Mouse (Mus musculus) Patski (cell line): Measurements from ENCODE around the gene Hps4. TPM values are rescaled to one million over a fixed set of nuclear protein-coding genes. Genes with fewer than 3 reads are reported as not detected.

Source experiments
- ATAC-seq: fragments of 100-300 bp; one replicate; pipeline ENCODE4 v1.8.0; 2021
- CTCF ChIA-PET: fragments of 350-600 bp; sonication (Branson Sonifier 250); formaldehyde crosslinking; loops from one replicate; lab custom pipeline; 2022; ENCODE audit warnings: inconsistent platforms; lab: Charles Lee
- POLR2A ChIA-PET: fragments of 350-600 bp; sonication (Branson Sonifier 250); formaldehyde crosslinking; loops from one replicate; lab custom pipeline; 2022; ENCODE audit warnings: antibody characterized with exemption, inconsistent platforms; lab: Charles Lee
- DNase-seq: peaks from one replicate; pipeline ENCODE4 v3.0.0-alpha.2; 2011; ENCODE audit warnings: low read depth, low spot score
- H3K27me3 ChIP-seq: fragments of 371-371 bp; one replicate; pipeline ENCODE4 v1.5.1; 2021
- CTCF ChIP-seq: fragments of 100-300 bp; IDR thresholded peaks from one replicate; pipeline ENCODE4 v1.5.1; 2021
- in situ Hi-C: fragments of 300-500 bp; cut with MboI; formaldehyde crosslinking; loops from 3 replicates; pipeline ENCODE4 v1.11.1; 2018; ENCODE audit warnings: low pct_unique_long_range_greater_than_20kb, mixed read lengths
- polyA plus RNA-seq: library from polyadenylated mRNA; unstranded; gene quantifications from one replicate; pipeline ENCODE4 v1.2.3, GENCODE M21; 2021

Hps4 gene
- polyA plus RNA-seq, 1 experiment from 2014 or later, result 34.1 TPM

DNA sequence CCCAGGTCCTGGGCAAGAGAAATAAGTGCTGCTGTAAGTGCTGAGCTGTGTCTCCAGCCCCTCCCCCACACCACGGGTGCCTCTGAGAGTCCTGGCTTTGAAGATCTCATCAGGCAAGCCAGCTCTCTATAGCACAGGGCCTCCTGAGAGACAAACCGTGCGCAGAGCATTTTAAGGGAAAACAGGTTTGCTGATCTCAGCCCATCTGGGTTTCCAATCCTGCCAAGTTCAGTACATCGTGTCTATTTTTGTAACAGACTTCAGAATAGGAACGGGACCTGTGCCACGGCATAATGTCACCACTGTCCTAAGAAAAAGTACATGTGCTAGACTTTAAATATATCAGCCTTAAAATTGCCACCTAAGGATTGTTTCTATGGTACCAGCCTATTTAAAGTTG is 21.9 kb upstream of the Hps4 start:
- CTCF ChIA-PET, result interaction anchor here (1.2 kb wide), 1 partner anchor 31 kb away, joined by 3 read pairs; no protein-coding TSS in a partner anchor
- in situ Hi-C loops, result loop anchor here (5.0 to 25.0 kb wide), 2 partner anchors 39 to 1441 kb away; partner anchors contain the start of genes Iscu and Sart3
- POLR2A ChIA-PET, result interaction anchor here (1.1 kb wide), 1 partner anchor 40 kb away, joined by 5 read pairs; no protein-coding TSS in a partner anchor
- no peaks in the 10 kb centered on the region for H3K27me3 ChIP-seq
- DNase-seq, result no peak
- no peak for TF ChIP-seq CTCF
- ATAC-seq, result no peak

- TF ChIP-seq CTCF, result no peak
- in situ Hi-C loops, result loop anchor here (5.0 to 25.0 kb wide), 2 partner anchors 39 to 1441 kb away; partner anchors contain the start of genes Iscu and Sart3
- ChIA-PET POLR2A (no interaction called here), CTCF (no interaction called here)
- DNase-seq (no peak), ATAC-seq (no peak)
- H3K27me3 ChIP-seq, result no peaks in the 10 kb centered on the region
Observed at GRCm38 (mm10) chr5:112321376-112321775, 21.5 kb upstream of the Hps4 start.

DNA sequence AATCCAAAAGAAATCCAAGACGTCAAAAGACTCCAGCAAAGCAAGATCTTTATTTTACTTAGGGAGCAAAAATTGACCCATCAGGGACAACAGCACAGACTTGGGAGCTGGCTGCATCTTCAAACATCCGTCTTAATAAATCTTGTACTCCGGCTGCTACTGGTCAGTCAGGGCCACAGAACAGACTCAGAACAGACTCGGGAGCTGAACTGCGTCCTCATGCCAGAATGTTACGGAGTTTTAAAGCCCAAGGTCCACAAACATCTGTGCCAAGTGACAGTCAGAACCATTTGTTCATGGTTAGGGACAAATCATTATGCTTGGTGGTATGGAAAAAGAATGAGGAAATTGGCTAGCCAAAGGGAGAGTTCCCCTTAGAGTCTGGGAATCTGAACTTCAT is 19.6 kb upstream of the Hps4 start:
- DNase-seq, result no peak
- no peak for ATAC-seq
- CTCF ChIA-PET, result interaction anchor here (1.2 kb wide), 1 partner anchor 10 kb away, joined by 3 read pairs; no protein-coding TSS in a partner anchor
- no peaks in the 10 kb centered on the region for H3K27me3 ChIP-seq
- in situ Hi-C loops, result loop anchor here (5.0 to 25.0 kb wide), 2 partner anchors 41 to 1439 kb away; partner anchors contain the start of genes Iscu and Sart3
- TF ChIP-seq CTCF, result no peak
- POLR2A ChIA-PET, result no interaction called here

- H3K27me3 ChIP-seq, result no peaks in the 10 kb centered on the region
- in situ Hi-C loops, result loop anchor here (5.0 to 25.0 kb wide), 2 partner anchors 43 to 1437 kb away; partner anchors contain the start of genes Iscu and Sart3
- POLR2A ChIA-PET, result interaction anchor here (0.7 to 1.5 kb wide), 5 partner anchors 14 to 84 kb away, joined by 3 to 7 read pairs (median 3); no protein-coding TSS in a partner anchor
- no peak for DNase-seq
- CTCF ChIA-PET, result interaction anchor here (1.3 to 1.6 kb wide), 2 partner anchors 45 to 83 kb away, joined by 3 to 4 read pairs; no protein-coding TSS in a partner anchor
- no peak for TF ChIP-seq CTCF
- ATAC-seq, result peak; percentile 74
Observed at GRCm38 (mm10) chr5:112324637-112325545, 18.0 kb upstream of the Hps4 start.

DNA sequence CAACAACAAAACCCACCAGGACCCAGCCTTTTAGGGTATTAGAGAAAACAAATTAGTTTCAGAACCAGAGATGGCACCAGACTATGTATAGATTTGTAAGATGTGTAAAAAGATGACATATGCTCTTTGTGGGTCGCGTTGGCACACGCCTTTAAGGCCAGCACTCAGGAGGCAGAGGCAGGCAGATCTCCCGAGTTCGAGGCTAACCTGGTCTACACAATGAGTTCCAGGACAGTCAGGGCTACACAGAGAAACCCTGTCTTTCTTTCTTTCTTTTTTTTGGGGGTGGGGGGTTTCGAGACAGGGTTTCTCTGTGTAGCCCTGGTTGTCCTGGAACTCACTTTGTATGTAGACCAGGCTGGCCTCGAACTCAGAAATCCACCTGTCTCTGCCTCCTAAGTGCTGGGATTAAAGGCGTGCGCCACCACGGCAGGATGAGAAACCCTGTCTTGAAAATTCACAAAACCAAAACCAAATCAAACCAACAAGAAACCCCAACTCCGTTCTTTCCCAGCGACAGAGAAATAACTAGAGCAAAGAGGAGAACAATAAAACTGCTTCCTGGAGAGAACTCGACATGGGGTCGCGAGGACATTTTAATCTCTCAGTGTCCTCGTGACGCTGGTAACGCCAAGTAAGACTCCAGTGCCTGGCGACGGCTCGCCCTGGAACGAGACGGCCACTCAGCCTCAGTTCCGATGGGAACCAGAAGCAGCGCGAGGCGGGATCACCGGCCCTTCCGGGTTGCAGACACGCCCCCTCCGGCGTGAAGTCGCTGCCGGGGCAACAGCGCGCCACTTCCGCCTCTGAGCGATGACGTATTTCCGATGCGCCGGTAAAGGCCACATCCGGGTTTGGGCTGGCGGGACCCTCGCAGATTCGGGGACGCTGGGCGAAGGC is 17.1 kb upstream of the Hps4 start, which contains the start of gene Tfip11:
TSS of gene Tfip11 (plus strand) at position 813 of the 900 bp plus-strand sequence.
- in situ Hi-C loops, result no loop called here
- ATAC-seq (peak; percentile 81), DNase-seq (peak; percentile 80)
- ChIA-PET CTCF (interaction anchor here (1.6 to 1.8 kb wide), 2 partner anchors 17 to 84 kb away, joined by 4 to 5 read pairs; partner anchors contain the start of genes Hps4 and Srrd), POLR2A (interaction anchor here (1.0 to 1.5 kb wide), 2 partner anchors 50 to 85 kb away, joined by 4 to 7 read pairs; no protein-coding TSS in a partner anchor)
- TF ChIP-seq CTCF, result no peak
- no peaks in the 10 kb centered on the region for H3K27me3 ChIP-seq

DNA sequence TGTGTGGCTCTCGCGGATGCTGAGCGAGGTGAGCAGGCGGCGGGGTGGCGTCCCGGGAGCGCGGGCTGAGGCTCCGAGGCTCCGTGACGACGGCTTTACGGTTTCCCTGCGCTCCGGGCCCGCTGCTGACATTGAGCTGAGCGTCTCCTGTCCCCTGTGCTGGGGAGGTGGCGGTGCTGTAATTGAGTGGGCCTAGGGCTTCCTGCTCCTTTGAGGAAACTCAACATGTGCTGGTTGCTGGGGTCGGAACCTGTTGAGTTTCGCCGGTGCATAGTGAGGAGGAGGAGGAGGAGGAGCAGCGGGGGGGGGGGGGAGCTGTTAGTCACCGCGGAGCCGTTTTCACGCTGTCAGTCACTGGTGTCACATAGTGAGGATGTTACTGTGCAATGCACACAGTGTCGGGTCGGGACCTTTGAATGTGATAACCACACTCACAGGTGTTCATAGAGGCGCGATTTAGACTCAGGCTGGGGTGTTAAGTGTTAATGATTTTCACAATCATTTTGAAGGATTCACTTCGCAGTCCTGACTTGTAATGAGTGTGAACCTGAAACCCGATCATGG is 16.4 kb upstream of the Hps4 start:
- DNase-seq, result no peak
- POLR2A ChIA-PET, result no interaction called here
- no peak for TF ChIP-seq CTCF
- in situ Hi-C loops, result no loop called here
- CTCF ChIA-PET, result interaction anchor here (1.8 kb wide), 1 partner anchor 16 kb away, joined by 5 read pairs; the partner anchor contains the start of genes Hps4 and Srrd
- ATAC-seq, result no peak
- H3K27me3 ChIP-seq, result no peaks in the 10 kb centered on the region

DNA sequence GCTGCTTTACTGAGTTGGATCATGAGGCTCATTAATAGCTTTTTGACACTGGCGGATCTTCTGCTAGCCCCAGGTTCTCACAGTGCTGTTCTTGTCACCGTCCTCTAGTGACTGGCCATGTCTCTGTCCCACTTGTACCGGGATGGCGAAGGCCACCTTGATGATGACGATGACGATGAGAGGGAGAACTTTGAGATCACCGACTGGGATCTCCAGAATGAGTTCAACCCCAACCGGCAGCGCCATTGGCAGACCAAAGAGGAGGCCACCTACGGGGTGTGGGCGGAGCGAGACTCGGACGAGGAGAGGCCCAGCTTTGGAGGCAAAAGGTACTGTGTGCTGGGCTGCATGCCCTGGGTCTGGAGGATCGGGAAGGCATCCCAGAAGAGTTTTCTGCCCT is 15.0 kb upstream of the Hps4 start:
- POLR2A ChIA-PET, result interaction anchor here (1.1 kb wide), 1 partner anchor 50 kb away, joined by 3 read pairs; no protein-coding TSS in a partner anchor
- no peak for TF ChIP-seq CTCF
- ATAC-seq (no peak), DNase-seq (no peak)
- in situ Hi-C loops, result no loop called here
- CTCF ChIA-PET, result interaction anchor here (1.8 kb wide), 1 partner anchor 14 kb away, joined by 5 read pairs; the partner anchor contains the start of genes Hps4 and Srrd
- H3K27me3 ChIP-seq, result no peaks in the 10 kb centered on the region

DNA sequence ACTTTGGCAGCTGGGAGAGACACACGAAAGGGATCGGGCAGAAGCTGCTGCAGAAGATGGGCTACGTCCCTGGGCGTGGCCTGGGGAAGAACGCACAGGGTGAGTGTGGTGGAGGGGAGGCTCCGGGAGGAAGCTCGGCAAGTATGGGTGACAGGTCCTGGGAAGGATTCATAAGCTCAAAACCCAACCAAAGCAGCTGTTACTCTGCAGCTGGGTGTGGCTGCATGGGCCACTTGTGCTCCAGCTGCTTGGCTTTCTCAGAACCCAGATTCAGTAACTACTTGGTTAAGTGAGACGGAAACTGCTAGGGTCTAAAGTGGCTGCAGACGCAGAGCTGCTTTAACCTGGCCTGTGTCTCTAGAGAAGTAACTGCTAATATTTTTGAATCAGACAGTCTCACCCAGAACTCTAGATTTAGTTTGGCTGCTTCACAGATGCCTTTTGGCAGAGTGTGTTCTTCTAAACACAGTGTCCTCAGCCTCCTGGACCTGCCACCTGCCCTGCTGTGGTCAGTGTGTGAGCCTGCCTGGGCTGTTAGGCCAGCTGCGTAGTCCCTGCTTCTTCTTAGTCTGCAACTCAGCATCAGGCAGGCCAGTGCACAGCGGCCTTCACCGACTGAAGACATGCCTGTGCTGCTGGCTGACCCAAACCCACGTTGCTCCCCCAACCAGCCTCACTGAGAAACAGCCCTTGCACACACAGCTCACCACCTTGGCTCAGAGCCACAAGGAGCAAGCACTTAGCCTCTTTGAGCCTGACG is 12.9 kb upstream of the Hps4 start:
- in situ Hi-C loops, result no loop called here

DNA sequence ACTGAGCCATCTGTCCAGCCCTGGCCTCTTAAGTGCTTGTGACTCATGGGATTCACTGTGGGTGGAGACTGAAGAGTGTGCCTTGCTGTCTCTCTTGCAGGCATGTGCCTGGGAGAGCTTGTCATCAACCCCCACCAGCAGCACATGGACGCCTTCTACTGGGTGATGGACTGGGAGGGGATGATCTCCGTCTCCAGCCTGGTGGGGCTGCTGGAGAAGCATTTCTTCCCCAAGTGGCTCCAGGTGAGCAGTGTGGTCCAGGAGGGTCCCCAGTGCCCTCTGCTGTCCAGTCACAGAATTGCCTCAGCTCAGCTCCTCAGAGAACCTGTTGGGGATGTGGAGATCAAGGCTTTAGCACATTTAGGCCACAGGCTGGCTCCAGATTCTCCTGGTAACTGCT is 7.4 kb upstream of the Hps4 start:
- no peak for ATAC-seq
- no peak for TF ChIP-seq CTCF
- in situ Hi-C loops, result loop anchor here (5.0 kb wide), 2 partner anchors 92 to 93 kb away; no protein-coding TSS in a partner anchor
- H3K27me3 ChIP-seq, result no peaks in the 10 kb centered on the region
- no peak for DNase-seq
- POLR2A ChIA-PET, result no interaction called here
- CTCF ChIA-PET, result interaction anchor here (0.7 to 4.4 kb wide), 7 partner anchors 9 to 121 kb away, joined by 3 to 25 read pairs (median 4); no protein-coding TSS in a partner anchor

More for the DNA sequence above, 12.9 kb upstream of the Hps4 start:
- DNase-seq, result no peak
- H3K27me3 ChIP-seq, result no peaks in the 10 kb centered on the region
- TF ChIP-seq CTCF, result no peak
- POLR2A ChIA-PET, result no interaction called here
- CTCF ChIA-PET, result interaction anchor here (1.0 to 1.3 kb wide), 3 partner anchors 11 to 89 kb away, joined by 3 read pairs; no protein-coding TSS in a partner anchor
- ATAC-seq, result no peak
